ENCODE assay signal across 8 mouse cellular contexts in the genomic region with DNA sequence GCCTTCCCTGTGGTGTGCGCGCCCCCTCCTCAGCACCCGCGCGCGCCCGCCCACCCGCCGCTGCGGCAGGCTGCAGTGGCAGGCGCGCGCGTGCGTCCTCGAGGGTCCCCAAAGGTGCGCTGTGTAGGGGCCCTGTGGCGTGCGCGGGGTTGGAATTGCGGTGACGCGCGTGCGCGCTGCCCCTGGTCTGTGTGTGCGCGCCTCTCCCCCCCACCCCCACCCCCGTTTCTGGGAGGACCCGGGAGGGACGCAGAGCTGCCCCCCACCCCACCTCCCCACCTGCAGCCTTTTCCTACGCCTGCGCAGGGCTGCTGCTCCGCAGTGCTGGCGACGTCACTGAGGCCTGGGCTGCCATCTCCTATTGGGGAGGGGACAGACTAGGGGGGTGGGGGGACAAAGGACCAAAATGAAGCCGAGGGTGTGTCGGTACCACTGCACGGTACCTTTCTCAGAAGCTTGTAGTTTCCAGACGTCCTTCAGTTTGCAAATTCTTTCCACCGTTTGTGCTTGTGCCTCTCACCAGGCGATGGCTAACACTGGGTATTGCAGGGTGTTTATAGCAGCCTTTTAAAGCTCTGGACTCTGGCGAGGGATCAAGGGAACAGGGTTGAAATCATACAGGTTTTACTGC. TPM values are rescaled to one million over a fixed set of nuclear protein-coding genes. Genes with fewer than 3 reads are reported as not detected.
DNase-seq lines count a peak whose midpoint lies in the region; ATAC-seq lines count a peak whose summit lies in the region.

A gene (minus strand): TSS at position 542 of the 631 bp plus-strand sequence.

- peak; percentile 28; the same call in 1 of the 2 replicates for ATAC-seq in cerebellum, adult (ENCODE audit: insufficient number of reproducible peaks, low FRiP score, low TSS enrichment)
- peak; percentile 88 for ATAC-seq in forebrain, embryonic 16.5 days
- ATAC-seq in hematopoietic stem cell, adult 5-6 weeks (replicated peaks in 1 of 2; ENCODE audit: insufficient read depth in 1 of 2, low FRiP score in 2 of 2, low TSS enrichment in 1 of 2, low read depth in 1 of 2, poor library complexity in 2 of 2, severe bottlenecking in 2 of 2): peak; percentile 44 to 51

- no peaks in the 10 kb centered on the region for H3K27me3 ChIP-seq in forebrain, embryonic 16.5 days (replicated peaks; ENCODE audit: control insufficient read depth, insufficient read depth, low read length)

- DNase-seq in cerebellum, postnatal 4 days (ENCODE audit: low spot score in 2 of 2): no peak
- DNase-seq in brain, embryonic 18.5 days (ENCODE audit: low read depth, low spot score): peak; percentile 78
- DNase-seq in layer of hippocampus, postnatal 10 days (ENCODE audit: low spot score in 2 of 2): no peak
- DNase-seq in lung, postnatal 25 days (ENCODE audit: low spot score): peak; percentile 33
- DNase-seq in retina, postnatal 1 day: peak; percentile 89

- no peaks in the 10 kb centered on the region for H3K9me3 ChIP-seq in forebrain, embryonic 16.5 days (ENCODE audit: control insufficient read depth, low read length)

- H3K27ac ChIP-seq in forebrain, embryonic 16.5 days (ENCODE audit: low read length): peak within 1 kb of the TSS; percentile 100

- peaks cover 30% of the 10 kb centered on the region for H3K4me1 ChIP-seq in forebrain, embryonic 16.5 days (replicated peaks; ENCODE audit: control insufficient read depth, insufficient read depth, low read length)

- 0% methylated on average over 32 of the region's 43 CpGs for WGBS in forebrain, embryonic 16.5 days

- no peaks in the 10 kb centered on the region for H3K36me3 ChIP-seq in forebrain, embryonic 16.5 days (ENCODE audit: control insufficient read depth, insufficient read depth)

- H3K9ac ChIP-seq in forebrain, embryonic 16.5 days (replicated peaks; ENCODE audit: low read depth, low read length): peak within 1 kb of the TSS; percentile 99

- peak within 1 kb of the TSS; percentile 94 for H3K4me3 ChIP-seq in forebrain, embryonic 16.5 days (replicated peaks; ENCODE audit: low read length)

- peak within 1 kb of the TSS; percentile 69 for H3K4me2 ChIP-seq in forebrain, embryonic 16.5 days (ENCODE audit: low read length)

RNA-seq across cellular contexts. Expression of the gene that starts here (rescaled TPM):
- 117 and 120 TPM in 2 replicates for polyA plus RNA-seq in forebrain, embryonic 16.5 days (2015; fragmentation: Nextera tagmentation; extraction: Ambion mirVana)
- 33.9 and 60.3 TPM in 2 replicates for total RNA-seq in hematopoietic stem cell, adult 5-6 weeks (2017)
- total RNA-seq in layer of hippocampus, postnatal 10 days (2021): 10 to 100 TPM; 42.8 to 55.0 TPM

Comparison
In these comparisons a context has a peak if more than half of its experiments do, and no peak if none do; other contexts are left out.
1. ATAC-seq: peak in every context shown above with its lines; median percentile 88 in forebrain, embryonic 16.5 days; 48 in hematopoietic stem cell, adult 5-6 weeks; 28 in cerebellum, adult.
2. DNase-seq: peak in brain, embryonic 18.5 days (single experiment), lung, postnatal 25 days (single experiment) and retina, postnatal 1 day (single experiment); none in cerebellum, postnatal 4 days (0 of 2) and layer of hippocampus, postnatal 10 days (0 of 2).